Mouse (Mus musculus): ENCODE results near the gene D330045A20Rik. TPM values are rescaled to one million over a fixed set of nuclear protein-coding genes. Genes with fewer than 3 reads are reported as not detected.
"Not testable (repeated sequence)": the region's sequence is repeated elsewhere in the genome, so short reads cannot be mapped to it uniquely, and the experiment has no call there.

D330045A20Rik gene
- 2.1 and 2.5 TPM in 2 replicates for polyA plus RNA-seq (2015; fragmentation: Nextera tagmentation; extraction: Ambion mirVana)

GRCm38 (mm10) chrX:139480022-139480894, at the start of gene D330045A20Rik:
TSS of gene D330045A20Rik (plus strand) at chrX:139480367.
- TF ChIP-seq EP300 (IDR thresholded peaks at IDR 0.05; ENCODE audit: low read depth) (no peak), CTCF (IDR thresholded peaks at IDR 0.05; ENCODE audit: low read depth) (no peak)
- Histone ChIP-seq H3K9me3 (ENCODE audit: low read length) (no peaks in the 10 kb centered on the region), H3K9ac (replicated peaks) (no peak within 1 kb of the TSS; the same call in 1 of the 2 replicates), H3K36me3 (replicated peaks; ENCODE audit: insufficient read depth, low read length) (no peaks in the 10 kb centered on the region), H3K4me2 (ENCODE audit: low read depth, low read length) (peak within 1 kb of the TSS; percentile 66), H3K4me3 (ENCODE audit: low read depth, low read length) (peak within 1 kb of the TSS; percentile 38), H3K27ac (ENCODE audit: low read depth) (no peak within 1 kb of the TSS), H3K4me1 (ENCODE audit: insufficient read depth) (no peaks in the 10 kb centered on the region), H3K27me3 (ENCODE audit: insufficient read depth, low read length) (no peaks in the 10 kb centered on the region)
- 25% methylated on average over 28 of the region's 28 CpGs for WGBS (ENCODE audit: insufficient replicate concordance)
- ATAC-seq (peak; percentile 49; the same call in 1 of the 2 replicates), DNase-seq (peak; percentile 17)

GRCm38 (mm10) chrX:139432550-139432949, 47.6 kb upstream of the D330045A20Rik start:
- Histone ChIP-seq H3K36me3 (replicated peaks; ENCODE audit: insufficient read depth, low read length) (no peaks in the 10 kb centered on the region), H3K4me2 (ENCODE audit: low read depth, low read length) (no peak overlapping the region), H3K4me1 (ENCODE audit: insufficient read depth) (no peaks in the 10 kb centered on the region), H3K27ac (ENCODE audit: low read depth) (no peak overlapping the region), H3K27me3 (ENCODE audit: insufficient read depth, low read length) (no peaks in the 10 kb centered on the region), H3K9me3 (ENCODE audit: low read length) (no peaks in the 10 kb centered on the region), H3K9ac (replicated peaks) (no peak overlapping the region), H3K4me3 (ENCODE audit: low read depth, low read length) (no peak overlapping the region)
- DNase-seq (no peak), ATAC-seq (0 out of 2 replicates have a peak, but pooled peaks have one; percentile 21)
- TF ChIP-seq EP300 (IDR thresholded peaks at IDR 0.05; ENCODE audit: low read depth) (no peak), CTCF (IDR thresholded peaks at IDR 0.05; ENCODE audit: low read depth) (no peak)
- WGBS (ENCODE audit: insufficient replicate concordance), result 45% methylated on average over 2 of the region's 2 CpGs

GRCm38 (mm10) chrX:139435202-139435601, 45.0 kb upstream of the D330045A20Rik start:
- 62% methylated on average over 2 of the region's 2 CpGs for WGBS (ENCODE audit: insufficient replicate concordance)

GRCm38 (mm10) chrX:139441057-139441456, 39.1 kb upstream of the D330045A20Rik start:
- not testable (repeated sequence) for H3K36me3 ChIP-seq (replicated peaks; ENCODE audit: insufficient read depth, low read length); ATAC-seq; DNase-seq; H3K9ac ChIP-seq (replicated peaks); H3K4me2 ChIP-seq (ENCODE audit: low read depth, low read length); H3K4me3 ChIP-seq (ENCODE audit: low read depth, low read length); H3K27ac ChIP-seq (ENCODE audit: low read depth); H3K4me1 ChIP-seq (ENCODE audit: insufficient read depth); H3K27me3 ChIP-seq (ENCODE audit: insufficient read depth, low read length); H3K9me3 ChIP-seq (ENCODE audit: low read length)
- WGBS (ENCODE audit: insufficient replicate concordance), result 91% methylated on average over 22 of the region's 22 CpGs
- TF ChIP-seq CTCF (IDR thresholded peaks at IDR 0.05; ENCODE audit: low read depth), result 0 out of 2 replicates have a peak, but pooled peaks have one; percentile 8

More at GRCm38 (mm10) chrX:139435202-139435601, 45.0 kb upstream of the D330045A20Rik start:
- no peak overlapping the region for H3K4me3 ChIP-seq (ENCODE audit: low read depth, low read length)
- H3K36me3 ChIP-seq (replicated peaks; ENCODE audit: insufficient read depth, low read length), result no peaks in the 10 kb centered on the region
- ATAC-seq (no peak), DNase-seq (no peak)
- no peaks in the 10 kb centered on the region for H3K4me1 ChIP-seq (ENCODE audit: insufficient read depth)
- TF ChIP-seq CTCF (IDR thresholded peaks at IDR 0.05; ENCODE audit: low read depth), result no peak
- TF ChIP-seq EP300 (IDR thresholded peaks at IDR 0.05; ENCODE audit: low read depth), result no peak
- H3K9ac ChIP-seq (replicated peaks), result no peak overlapping the region
- H3K4me2 ChIP-seq (ENCODE audit: low read depth, low read length), result no peak overlapping the region
- H3K27me3 ChIP-seq (ENCODE audit: insufficient read depth, low read length), result no peaks in the 10 kb centered on the region
- H3K9me3 ChIP-seq (ENCODE audit: low read length), result no peaks in the 10 kb centered on the region
- H3K27ac ChIP-seq (ENCODE audit: low read depth), result no peak overlapping the region

GRCm38 (mm10) chrX:139456812-139457211, 23.4 kb upstream of the D330045A20Rik start:
- H3K4me2 ChIP-seq (ENCODE audit: low read depth, low read length), result no peak overlapping the region
- H3K4me3 ChIP-seq (ENCODE audit: low read depth, low read length), result no peak overlapping the region
- no peak for ATAC-seq
- H3K27me3 ChIP-seq (ENCODE audit: insufficient read depth, low read length), result no peaks in the 10 kb centered on the region
- H3K36me3 ChIP-seq (replicated peaks; ENCODE audit: insufficient read depth, low read length), result no peaks in the 10 kb centered on the region
- DNase-seq, result no peak
- H3K9me3 ChIP-seq (ENCODE audit: low read length), result no peaks in the 10 kb centered on the region
- no peak overlapping the region for H3K27ac ChIP-seq (ENCODE audit: low read depth)
- TF ChIP-seq CTCF (IDR thresholded peaks at IDR 0.05; ENCODE audit: low read depth) (no peak), EP300 (IDR thresholded peaks at IDR 0.05; ENCODE audit: low read depth) (no peak)
- no peaks in the 10 kb centered on the region for H3K4me1 ChIP-seq (ENCODE audit: insufficient read depth)
- 31% methylated on average over 2 of the region's 2 CpGs for WGBS (ENCODE audit: insufficient replicate concordance)
- H3K9ac ChIP-seq (replicated peaks), result no peak overlapping the region

- Histone ChIP-seq H3K27me3 (ENCODE audit: insufficient read depth, low read length) (no peaks in the 10 kb centered on the region), H3K9ac (replicated peaks) (no peak overlapping the region), H3K4me1 (ENCODE audit: insufficient read depth) (no peaks in the 10 kb centered on the region), H3K36me3 (replicated peaks; ENCODE audit: insufficient read depth, low read length) (no peaks in the 10 kb centered on the region), H3K9me3 (ENCODE audit: low read length) (no peaks in the 10 kb centered on the region), H3K27ac (ENCODE audit: low read depth) (no peak overlapping the region), H3K4me3 (ENCODE audit: low read depth, low read length) (no peak overlapping the region), H3K4me2 (ENCODE audit: low read depth, low read length) (no peak overlapping the region)
- TF ChIP-seq EP300 (IDR thresholded peaks at IDR 0.05; ENCODE audit: low read depth), result no peak
- TF ChIP-seq CTCF (IDR thresholded peaks at IDR 0.05; ENCODE audit: low read depth), result no peak
- ATAC-seq, result no peak
- DNase-seq, result no peak
- 37% methylated on average over 7 of the region's 7 CpGs for WGBS (ENCODE audit: insufficient replicate concordance)
Measured at GRCm38 (mm10) chrX:139482083-139482482, 1.9 kb downstream of the D330045A20Rik start.
